ENCODE assay signal across 8 mouse cellular contexts in the genomic region with DNA sequence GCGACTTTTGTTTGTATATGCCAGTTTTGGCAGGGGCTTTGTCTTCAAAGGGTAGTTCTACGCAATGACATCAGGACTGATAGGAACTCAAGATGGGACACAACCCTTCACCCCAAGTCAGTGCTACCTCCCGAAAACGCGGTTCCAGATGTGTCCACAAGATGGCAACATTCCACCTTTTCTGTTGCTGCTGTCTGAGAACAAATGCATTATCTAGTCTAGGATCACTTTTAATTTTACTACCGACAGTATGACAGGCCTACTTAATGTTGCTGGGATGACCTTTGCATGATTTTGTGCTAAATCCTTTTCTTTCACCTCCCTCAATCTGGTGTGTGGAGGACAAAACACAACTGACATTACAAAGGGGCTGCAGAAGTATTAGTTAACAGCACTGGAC.
DNase-seq lines count a peak whose midpoint lies in the region; ATAC-seq and TF ChIP-seq lines count a peak whose summit lies in the region.

No protein-coding gene starts in this region.

- no peaks in the 10 kb centered on the region for H3K4me1 ChIP-seq in kidney, adult 2 months (ENCODE audit: control insufficient read depth, insufficient read depth, low read length)
- H3K4me1 ChIP-seq in kidney, embryonic 16.5 days (ENCODE audit: insufficient read depth, low read length) = no peaks in the 10 kb centered on the region
- no peaks in the 10 kb centered on the region for H3K4me1 ChIP-seq in hindbrain, postnatal 0 days (ENCODE audit: insufficient read depth, low read length)

- intact Hi-C loops in left cerebral cortex, postnatal 36 days (cut with DNase I) = loop anchor here (5.0 kb wide), 1 partner anchor 327 kb away; a partner anchor contains a TSS

- no peak for TF ChIP-seq POLR2A in kidney, adult 2 months (IDR thresholded peaks at IDR 0.05; ENCODE audit: low read depth, low read length)

- no peak overlapping the region for H3K27ac ChIP-seq in kidney, adult 2 months (ENCODE audit: insufficient read depth, low read depth, low read length)
- H3K27ac ChIP-seq in kidney, embryonic 16.5 days (ENCODE audit: low read length) = no peak overlapping the region
- no peak overlapping the region for H3K27ac ChIP-seq in hindbrain, postnatal 0 days

- no peak overlapping the region for H3K4me2 ChIP-seq in kidney, embryonic 16.5 days (replicated peaks; ENCODE audit: low read depth, low read length)
- H3K4me2 ChIP-seq in hindbrain, postnatal 0 days (ENCODE audit: low read depth, low read length) = no peak overlapping the region

- H3K4me3 ChIP-seq in kidney, adult 2 months (ENCODE audit: insufficient read depth, low read depth, low read length) = no peak overlapping the region
- no peak overlapping the region for H3K4me3 ChIP-seq in kidney, embryonic 16.5 days (ENCODE audit: low read length)
- no peak overlapping the region for H3K4me3 ChIP-seq in hindbrain, postnatal 0 days (ENCODE audit: low read length)

- no peaks in the 10 kb centered on the region for H3K9me3 ChIP-seq in kidney, embryonic 16.5 days (ENCODE audit: low read length)
- no peaks in the 10 kb centered on the region for H3K9me3 ChIP-seq in hindbrain, postnatal 0 days (ENCODE audit: low read length)

- no peaks in the 10 kb centered on the region for H3K36me3 ChIP-seq in kidney, adult 2 months (ENCODE audit: control insufficient read depth, insufficient read depth, low read length)
- no peaks in the 10 kb centered on the region for H3K36me3 ChIP-seq in kidney, embryonic 16.5 days (ENCODE audit: insufficient read depth, low read length)
- no peaks in the 10 kb centered on the region for H3K36me3 ChIP-seq in hindbrain, postnatal 0 days (ENCODE audit: insufficient read depth, low read length)

- 9% methylated on average over 6 of the region's 6 CpGs for WGBS in kidney, adult 2 months
- WGBS in kidney, embryonic 16.5 days = 12% methylated on average over 6 of the region's 6 CpGs
- WGBS in hindbrain, postnatal 0 days = 17% methylated on average over 6 of the region's 6 CpGs

- no peak overlapping the region for H3K9ac ChIP-seq in kidney, embryonic 16.5 days (replicated peaks; ENCODE audit: low read length)
- no peak overlapping the region for H3K9ac ChIP-seq in hindbrain, postnatal 0 days (replicated peaks; ENCODE audit: low read length)

- H3K27me3 ChIP-seq in kidney, adult 2 months (replicated peaks; ENCODE audit: control insufficient read depth, insufficient read depth, low read length) = no peaks in the 10 kb centered on the region
- H3K27me3 ChIP-seq in kidney, embryonic 16.5 days (ENCODE audit: insufficient read depth, low read length) = no peaks in the 10 kb centered on the region
- no peaks in the 10 kb centered on the region for H3K27me3 ChIP-seq in hindbrain, postnatal 0 days (ENCODE audit: insufficient read depth, low read length)

- peak; percentile 77 for TF ChIP-seq CTCF in kidney, adult 2 months (conservative IDR thresholded peaks at IDR 0.05; ENCODE audit: insufficient read depth, insufficient read length, low read depth, low read length)
- TF ChIP-seq CTCF in hindbrain, postnatal 0 days (IDR thresholded peaks at IDR 0.05; ENCODE audit: low read depth) = peak; percentile 90

- no peak; the same call in 1 of the 2 replicates for ATAC-seq in kidney, embryonic 16.5 days (ENCODE audit: low FRiP score, low TSS enrichment)
- peak; percentile 64 for ATAC-seq in hindbrain, postnatal 0 days
- no peak for ATAC-seq in granulocyte monocyte progenitor cell, adult 5-6 weeks (replicated peaks; ENCODE audit: poor library complexity, severe bottlenecking)

- peak; percentile 39 for DNase-seq in kidney, adult 2 months
- peak; percentile 42 for DNase-seq in adrenal gland, adult 2 months
- peak; percentile 64 for DNase-seq in embryo, embryonic 11 days
- peak; percentile 80 for DNase-seq in hindbrain, postnatal 0 days (ENCODE audit: low spot score)
- peak; percentile 57 to 65 for DNase-seq in left cerebral cortex, postnatal 36 days (ENCODE audit: low spot score in 2 of 2)
- DNase-seq in retina, postnatal 1 day = peak; percentile 72
